Mouse (Mus musculus) kidney, adult 2 months (tissue): ENCODE results near the gene Prss8. TPM values are rescaled to one million over a fixed set of nuclear protein-coding genes. Genes with fewer than 3 reads are reported as not detected.
"Not testable (repeated sequence)": the region's sequence is repeated elsewhere in the genome, so short reads cannot be mapped to it uniquely, and the experiment has no call there.

Experiments used
- DNase-seq: peaks from one replicate; pipeline ENCODE4 v3.0.0; 2021
- H3K27ac ChIP-seq: fragments of 200-500 bp; 2 replicates; pipeline ENCODE4 v1.5.1; 2012; ENCODE audit warnings: low read depth, low read length, control low read depth, inconsistent platforms; ENCODE audit not compliant: insufficient read depth
- H3K27me3 ChIP-seq: fragments of 200-500 bp; replicated peaks from 2 replicates; pipeline ENCODE4 v1.6.1; 2012; ENCODE audit warnings: mild to moderate bottlenecking, moderate library complexity, low read length, inconsistent platforms; ENCODE audit not compliant: control insufficient read depth, insufficient read depth
- H3K36me3 ChIP-seq: fragments of 200-500 bp; 2 replicates; pipeline ENCODE4 v1.6.1; 2012; ENCODE audit warnings: mild to moderate bottlenecking, moderate library complexity, low read length, inconsistent platforms; ENCODE audit not compliant: control insufficient read depth, insufficient read depth
- H3K4me1 ChIP-seq: fragments of 200-500 bp; 2 replicates; pipeline ENCODE4 v1.6.1; 2011; ENCODE audit warnings: low read length; ENCODE audit not compliant: control insufficient read depth, insufficient read depth
- H3K4me3 ChIP-seq: fragments of 200-500 bp; 2 replicates; pipeline ENCODE4 v1.5.1; 2011; ENCODE audit warnings: mild to moderate bottlenecking, low read depth, low read length, control low read depth; ENCODE audit not compliant: insufficient read depth
- CTCF ChIP-seq: fragments of 200-500 bp; conservative IDR thresholded peaks from 2 replicates; pipeline ENCODE4 v1.5.1; 2011; ENCODE audit warnings: low read depth, mild to moderate bottlenecking, control low read depth, low read length, moderate library complexity, mixed read lengths; ENCODE audit not compliant: insufficient read depth, insufficient read length
- POLR2A ChIP-seq: fragments of 200-500 bp; IDR thresholded peaks from one replicate; pipeline ENCODE4 v1.6.1; 2011; ENCODE audit warnings: low read depth, low read length, control low read depth
- WGBS: fragments of 180-500 bp; shearing (Covaris S2); methylation state at CpG from one replicate; pipeline ENCODE4 v1.1.7; 2018; 5-methylcytosine and 5-hydroxymethylcytosine counted together
- polyA plus RNA-seq: library from polyadenylated mRNA; depleted of rRNA; stranded (reverse); fragments of >200 nt; gene quantifications from 2 replicates; pipeline ENCODE4 v1.2.3, GENCODE M21; 2012

Prss8 gene
- polyA plus RNA-seq, 1 experiment = 745 TPM

DNA sequence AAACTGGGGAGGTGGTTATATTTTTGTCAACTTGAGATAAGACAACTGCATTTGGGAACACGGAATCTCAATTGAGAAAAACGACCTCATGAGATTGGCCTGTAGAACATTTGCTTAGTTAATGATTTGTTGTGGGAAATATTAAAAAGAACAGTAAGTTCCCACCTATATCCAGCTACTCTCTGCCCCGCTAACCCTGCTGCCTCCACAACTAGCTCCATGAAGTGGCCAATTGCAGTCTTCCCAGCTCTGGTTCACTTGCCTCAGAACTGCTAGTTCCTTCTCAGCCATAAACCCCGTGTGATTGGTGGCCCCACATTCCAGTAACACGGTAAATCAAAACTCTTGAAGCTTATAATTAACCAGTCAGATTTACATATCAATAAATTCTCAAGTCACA is 29.5 kb upstream of the Prss8 start:
- DNase-seq = peak; percentile 55
- no peaks in the 10 kb centered on the region for H3K36me3 ChIP-seq
- no peak overlapping the region for H3K4me3 ChIP-seq
- WGBS = 25% methylated on average over 5 of the region's 5 CpGs
- peaks cover 6% of the 10 kb centered on the region for H3K4me1 ChIP-seq
- H3K27ac ChIP-seq = peak overlapping the region; percentile 68
- no peaks in the 10 kb centered on the region for H3K27me3 ChIP-seq
- no peak for TF ChIP-seq POLR2A

DNA sequence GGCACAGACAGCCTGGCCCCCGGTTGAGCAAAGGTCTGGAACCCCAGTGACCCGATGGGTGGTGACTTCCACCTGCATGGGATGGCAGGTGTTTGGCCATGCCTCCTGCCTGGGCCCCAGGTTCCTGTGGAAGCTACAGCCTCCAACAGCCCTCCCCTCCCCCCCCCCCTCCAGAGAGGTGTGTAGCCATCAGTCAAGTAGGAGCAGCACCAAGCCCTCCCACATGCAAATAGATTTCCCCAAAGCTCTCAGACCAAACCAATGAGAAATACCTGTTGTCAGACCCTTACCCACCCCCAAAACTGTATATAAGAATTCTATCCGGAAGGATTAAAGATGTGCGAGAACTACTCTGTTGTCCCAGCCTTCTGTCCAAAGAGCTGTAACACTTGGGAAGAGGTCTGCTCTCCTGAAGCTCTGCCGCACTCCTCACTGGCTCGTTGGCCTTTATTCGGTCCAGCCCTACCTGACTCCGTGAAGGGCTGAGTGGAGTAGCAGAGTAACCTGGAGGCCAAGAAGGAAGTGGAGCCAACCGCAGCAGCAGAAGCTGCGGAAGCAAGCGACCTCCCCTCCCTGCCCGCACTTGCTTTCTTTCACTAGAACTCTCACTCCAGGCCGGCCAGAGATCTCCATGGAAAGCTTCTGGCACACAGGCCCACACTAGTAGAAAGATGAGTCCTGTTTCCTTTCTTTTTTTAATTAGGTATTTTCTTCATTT is 23.1 kb upstream of the Prss8 start:
- 52% methylated on average over 13 of the region's 13 CpGs for WGBS
- no peak overlapping the region for H3K4me3 ChIP-seq
- DNase-seq = no peak
- no peak overlapping the region for H3K27ac ChIP-seq
- no peak for TF ChIP-seq CTCF
- no peak for TF ChIP-seq POLR2A
- H3K27me3 ChIP-seq = no peaks in the 10 kb centered on the region
- H3K4me1 ChIP-seq = no peaks in the 10 kb centered on the region
- H3K36me3 ChIP-seq = no peaks in the 10 kb centered on the region

DNA sequence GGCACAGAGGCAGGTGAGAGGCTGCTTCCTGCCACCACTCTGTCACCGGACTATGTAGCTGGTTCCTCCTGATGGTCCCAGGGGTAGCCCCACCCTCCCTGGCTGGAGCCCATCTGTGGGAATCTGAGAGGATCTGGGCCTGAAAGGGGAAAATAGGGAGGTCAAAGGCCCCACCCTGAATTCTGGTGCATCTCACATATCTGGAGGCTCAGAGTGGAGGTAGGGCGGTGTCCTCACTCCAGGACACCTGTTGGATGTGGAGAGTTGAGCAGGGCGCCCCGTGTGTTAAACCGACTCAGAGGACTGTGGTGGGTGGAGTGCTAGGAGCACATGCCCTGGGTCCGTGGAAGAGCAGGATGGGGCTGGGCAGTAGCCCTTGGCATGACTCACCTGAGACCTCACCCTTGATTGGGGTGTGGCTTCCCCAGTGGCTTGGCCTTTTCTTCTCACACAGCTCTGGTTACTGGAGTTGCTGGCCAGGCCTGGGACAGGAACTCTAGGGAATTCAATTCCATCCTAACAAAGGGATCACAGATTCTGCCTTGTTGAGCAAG is 16.6 kb upstream of the Prss8 start, which contains the start of gene Prss36:
Prss36 (minus strand) TSS at position 256 of the 554 bp plus-strand sequence.
- H3K4me3 ChIP-seq = no peak within 1 kb of the TSS
- no peak for DNase-seq

DNA sequence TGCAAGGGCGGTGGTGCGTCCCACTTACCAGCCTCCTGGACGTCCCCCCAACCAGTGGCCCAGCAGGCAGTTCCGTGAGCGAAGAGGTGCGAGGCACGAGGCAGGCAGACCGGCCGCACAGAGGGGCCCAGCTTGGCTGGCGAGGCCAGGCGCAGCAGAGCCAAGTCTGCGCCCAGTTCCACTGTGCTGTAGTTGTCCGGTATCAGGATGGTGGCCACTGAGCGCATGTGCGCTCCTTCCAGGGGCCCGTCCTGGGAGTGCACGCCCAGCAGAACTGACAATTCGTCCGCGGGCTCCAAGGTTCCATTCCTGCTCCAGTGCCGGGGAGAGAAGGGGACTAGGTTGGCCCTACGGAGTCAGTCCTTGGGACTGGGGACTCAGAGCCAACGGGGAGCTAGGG is 14.7 kb upstream of the Prss8 start:
- no peaks in the 10 kb centered on the region for H3K4me1 ChIP-seq
- H3K27me3 ChIP-seq = no peaks in the 10 kb centered on the region
- no peak for TF ChIP-seq POLR2A
- TF ChIP-seq CTCF = no peak
- no peaks in the 10 kb centered on the region for H3K36me3 ChIP-seq
- WGBS = 18% methylated on average over 23 of the region's 23 CpGs
- no peak overlapping the region for H3K27ac ChIP-seq
- no peak overlapping the region for H3K4me3 ChIP-seq
- no peak for DNase-seq

More for the DNA sequence above, 16.6 kb upstream of the Prss8 start, which contains the start of gene Prss36:
- H3K27me3 ChIP-seq = no peaks in the 10 kb centered on the region
- no peaks in the 10 kb centered on the region for H3K36me3 ChIP-seq
- WGBS = 78% methylated on average over 6 of the region's 6 CpGs
- no peak within 1 kb of the TSS for H3K27ac ChIP-seq
- TF ChIP-seq POLR2A = no peak
- TF ChIP-seq CTCF = no peak
- H3K4me1 ChIP-seq = no peaks in the 10 kb centered on the region

DNA sequence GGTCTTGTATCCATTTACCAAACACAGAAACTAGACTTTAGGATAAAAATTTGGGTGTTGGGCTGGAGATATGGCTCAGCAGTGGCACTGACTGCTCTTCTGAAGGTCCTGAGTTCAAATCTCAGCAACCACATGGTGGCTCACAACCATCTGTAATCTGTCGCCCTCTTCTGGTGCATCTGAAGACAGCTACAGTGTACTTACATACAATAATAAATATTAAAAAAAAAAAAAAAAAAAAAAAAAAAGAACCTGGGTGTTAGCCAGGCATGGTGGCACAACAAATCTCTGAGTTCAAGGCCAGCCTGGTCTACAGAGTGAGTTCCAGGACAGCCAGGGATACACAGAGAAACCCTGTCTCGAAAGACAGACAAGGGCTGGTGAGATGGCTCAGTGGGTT is 12.2 kb upstream of the Prss8 start:
- H3K4me3 ChIP-seq, H3K27me3 ChIP-seq, H3K36me3 ChIP-seq, H3K27ac ChIP-seq, H3K4me1 ChIP-seq, DNase-seq: not testable (repeated sequence)
- WGBS = 46% methylated on average over 2 of the region's 2 CpGs

DNA sequence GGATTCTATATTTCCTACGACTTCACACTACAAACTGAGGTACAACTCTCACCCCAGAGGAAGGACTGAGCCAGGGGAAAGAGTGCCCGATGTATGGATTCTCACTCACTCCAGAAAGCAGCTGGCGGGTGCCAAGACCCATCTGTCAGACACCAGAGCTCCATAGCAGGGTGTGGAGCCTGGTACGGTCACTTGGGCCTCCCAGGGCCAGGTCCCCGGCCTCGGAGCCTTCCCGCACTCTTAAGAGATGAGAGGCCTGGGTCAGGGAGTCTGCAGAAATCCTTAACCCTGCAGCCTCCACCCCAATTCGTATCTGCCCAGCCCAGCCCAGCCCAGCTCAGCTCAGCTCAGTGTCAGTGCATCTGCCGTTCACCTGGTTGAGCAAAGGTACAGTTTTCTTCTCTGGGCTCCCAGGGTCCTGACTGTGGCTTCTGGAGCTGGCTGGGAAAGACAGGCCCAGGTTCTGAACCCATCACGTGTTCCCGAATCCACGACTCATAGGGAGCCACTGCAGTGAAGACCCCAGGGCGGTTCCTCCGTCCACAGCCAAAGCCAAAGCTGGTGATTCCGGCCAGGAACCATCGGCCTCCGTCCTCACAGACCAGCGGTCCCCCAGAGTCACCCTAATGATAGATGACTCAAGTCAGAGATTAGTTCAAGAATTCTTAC is 6.4 kb upstream of the Prss8 start:
- Histone ChIP-seq H3K27me3 (no peaks in the 10 kb centered on the region), H3K4me1 (peaks cover 33% of the 10 kb centered on the region), H3K4me3 (peak overlapping the region; percentile 75), H3K27ac (no peak overlapping the region), H3K36me3 (no peaks in the 10 kb centered on the region)
- no peak for DNase-seq
- WGBS = 65% methylated on average over 18 of the region's 18 CpGs
- TF ChIP-seq POLR2A (no peak), CTCF (no peak)

DNA sequence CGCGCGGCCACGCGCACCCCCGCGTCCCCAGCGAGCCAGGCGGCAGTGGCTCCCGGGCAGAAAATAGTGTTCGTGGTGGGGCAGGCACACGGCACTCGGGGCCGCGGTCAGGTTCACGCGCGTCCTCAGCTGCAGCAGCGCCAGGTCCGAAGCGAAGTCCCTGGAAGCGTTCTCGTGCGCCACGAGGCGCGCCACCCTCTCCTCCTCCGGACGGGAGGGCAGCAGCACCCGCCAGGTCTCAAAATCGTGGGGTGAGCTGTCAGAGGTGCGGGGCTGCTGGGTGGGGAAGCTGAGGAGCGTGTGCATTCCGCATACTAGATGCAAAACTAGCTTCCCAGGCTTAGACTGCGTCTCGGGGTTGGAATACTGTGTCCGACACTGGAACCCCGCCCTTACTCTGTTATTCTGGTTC is 5.8 kb upstream of the Prss8 start:
- DNase-seq = no peak
- no peaks in the 10 kb centered on the region for H3K27me3 ChIP-seq
- H3K36me3 ChIP-seq = no peaks in the 10 kb centered on the region
- under 1% methylated on average over 38 of the region's 38 CpGs for WGBS
- H3K4me1 ChIP-seq = peaks cover 36% of the 10 kb centered on the region
- H3K27ac ChIP-seq = peak overlapping the region; percentile 6; the same call in 1 of the 2 replicates
- TF ChIP-seq POLR2A (no peak), CTCF (no peak)
- H3K4me3 ChIP-seq = peak overlapping the region; percentile 75
